Mouse (Mus musculus) testis, adult 2 months (tissue): Measurements from ENCODE around the gene Doxl2. TPM values are rescaled to one million over a fixed set of nuclear protein-coding genes. Genes with fewer than 3 reads are reported as not detected.

ENCODE experiments used
- H3K27ac ChIP-seq: fragments of 200-500 bp; 2 replicates; pipeline ENCODE4 v1.5.1; 2012; ENCODE audit warnings: low read depth, low read length; ENCODE audit not compliant: control insufficient read depth, insufficient read depth
- H3K27me3 ChIP-seq: fragments of 200-500 bp; 2 replicates; pipeline ENCODE4 v1.6.1; 2012; ENCODE audit warnings: mild to moderate bottlenecking, low read length, moderate library complexity; ENCODE audit not compliant: control insufficient read depth, insufficient read depth
- H3K36me3 ChIP-seq: fragments of 200-500 bp; 2 replicates; pipeline ENCODE4 v1.6.1; 2012; ENCODE audit warnings: mild to moderate bottlenecking, low read length; ENCODE audit not compliant: control insufficient read depth, insufficient read depth
- H3K4me1 ChIP-seq: fragments of 200-500 bp; 2 replicates; pipeline ENCODE4 v1.6.1; 2012; ENCODE audit warnings: low read length; ENCODE audit not compliant: control insufficient read depth, insufficient read depth
- H3K4me3 ChIP-seq: fragments of 200-500 bp; 2 replicates; pipeline ENCODE4 v1.5.1; 2012; ENCODE audit warnings: low read depth, mild to moderate bottlenecking, low read length, moderate library complexity, mixed read lengths; ENCODE audit not compliant: control insufficient read depth
- CTCF ChIP-seq: fragments of 200-500 bp; IDR thresholded peaks from 2 replicates; pipeline ENCODE4 v1.5.1; 2012; ENCODE audit warnings: low read depth, mild to moderate bottlenecking, inconsistent platforms, low read length, moderate library complexity; ENCODE audit not compliant: control insufficient read depth, insufficient read depth, insufficient replicate concordance
- POLR2A ChIP-seq: fragments of 200-500 bp; IDR thresholded peaks from 2 replicates; pipeline ENCODE4 v1.6.1; 2012; ENCODE audit warnings: low read depth, mild to moderate bottlenecking, inconsistent platforms, low read length, moderate library complexity; ENCODE audit not compliant: control insufficient read depth
- polyA plus RNA-seq: library from polyadenylated mRNA; depleted of rRNA; stranded (reverse); fragments of >200 nt; gene quantifications from 2 replicates; pipeline ENCODE4 v1.2.3, GENCODE M21; 2012; rRNA removed

The Doxl2 gene
- not detected in 2 replicates for polyA plus RNA-seq

DNA sequence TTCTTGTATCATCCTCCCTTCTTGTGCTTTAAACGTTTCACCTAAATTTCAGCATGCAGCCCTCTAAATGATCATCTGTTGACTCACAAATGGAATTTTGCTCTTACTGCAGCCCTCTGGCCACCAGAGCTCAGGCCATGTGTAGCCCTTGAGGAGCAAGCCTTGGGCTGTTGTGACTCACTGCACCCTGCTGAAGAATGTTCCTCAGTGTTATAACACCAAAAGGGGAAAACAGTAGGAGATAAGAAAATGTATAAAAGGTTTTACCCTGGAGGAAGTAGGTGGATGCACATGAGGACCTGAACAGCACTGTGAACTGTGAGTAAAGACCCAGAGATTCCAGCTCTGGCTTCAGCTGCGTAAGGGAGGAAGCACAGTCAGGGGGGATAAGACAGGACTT is at the start of gene Doxl2:
Gene Doxl2, plus strand, starts transcription at position 301 of the 400 bp plus-strand sequence.
- Histone ChIP-seq H3K27me3 (no peaks in the 10 kb centered on the region), H3K27ac (no peak within 1 kb of the TSS), H3K4me1 (no peaks in the 10 kb centered on the region), H3K4me3 (no peak within 1 kb of the TSS), H3K36me3 (no peaks in the 10 kb centered on the region)
- TF ChIP-seq POLR2A (no peak), CTCF (no peak)

DNA sequence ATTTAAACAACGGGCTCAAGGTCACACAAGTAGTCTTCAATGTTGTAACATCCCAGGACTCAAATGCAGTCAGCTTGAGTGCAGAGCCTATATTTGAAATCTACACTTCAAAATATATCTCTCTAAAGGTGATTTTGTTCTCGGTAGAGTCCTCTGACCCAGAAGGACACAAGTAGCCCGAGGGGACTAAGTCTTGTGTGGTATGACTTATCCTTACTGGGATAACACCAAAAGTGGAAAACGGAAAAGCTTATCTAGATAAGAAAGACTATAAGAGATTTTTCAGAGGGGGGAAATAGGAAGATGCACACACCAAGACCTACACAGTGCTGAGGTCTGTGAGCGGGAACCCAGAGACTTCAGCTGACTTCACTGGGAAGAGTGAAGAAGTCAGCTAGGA is 45.2 kb upstream of the Doxl2 start, which contains the start of gene 1600015I10Rik:
Gene 1600015I10Rik, plus strand, starts transcription at position 301 of the 400 bp plus-strand sequence.
- TF ChIP-seq CTCF: no peak
- Histone ChIP-seq H3K4me3 (no peak within 1 kb of the TSS), H3K36me3 (no peaks in the 10 kb centered on the region), H3K27me3 (no peaks in the 10 kb centered on the region), H3K27ac (no peak within 1 kb of the TSS), H3K4me1 (no peaks in the 10 kb centered on the region)

DNA sequence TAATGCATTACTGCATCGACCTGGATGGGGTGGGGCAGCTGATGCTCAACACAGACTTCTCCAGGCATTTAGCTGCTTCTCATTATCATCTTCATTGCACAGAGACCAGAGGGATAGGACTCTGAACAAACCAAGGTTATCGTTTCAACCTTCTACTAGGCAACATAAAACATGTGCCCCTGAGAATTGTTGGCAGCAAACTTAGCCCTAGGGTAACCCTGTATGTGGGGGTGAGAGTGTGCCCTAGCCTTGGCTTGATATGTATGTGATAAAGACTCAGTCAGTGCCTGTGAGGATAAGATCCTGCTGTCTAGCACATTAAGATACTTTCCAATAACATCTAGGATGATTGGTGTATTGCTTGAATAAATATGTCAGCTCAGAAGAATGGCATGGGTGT is 25.2 kb upstream of the Doxl2 start:
- Histone ChIP-seq H3K36me3 (no peaks in the 10 kb centered on the region), H3K4me3 (no peak overlapping the region), H3K27me3 (no peaks in the 10 kb centered on the region), H3K27ac (no peak overlapping the region), H3K4me1 (no peaks in the 10 kb centered on the region)
- TF ChIP-seq CTCF: no peak
- no peak for TF ChIP-seq POLR2A

DNA sequence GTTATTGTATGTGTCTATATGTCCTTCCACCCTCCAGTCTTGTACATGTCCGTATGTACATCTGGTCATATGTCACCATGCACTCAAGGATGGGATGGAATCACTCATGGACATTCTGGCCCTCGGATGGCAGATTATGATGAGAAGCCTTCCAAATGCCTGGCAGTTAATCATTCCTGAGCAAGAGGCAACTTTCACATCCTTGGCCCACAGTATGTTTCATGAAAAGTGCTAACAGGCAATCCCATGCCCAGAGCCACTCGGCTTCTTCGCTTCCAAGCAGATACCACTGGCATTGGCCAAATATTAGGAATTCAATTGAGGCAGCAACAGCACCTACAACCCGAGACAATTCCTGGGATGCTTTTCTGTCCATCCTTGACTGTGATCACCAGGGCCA is 24.1 kb upstream of the Doxl2 start:
- no peaks in the 10 kb centered on the region for H3K36me3 ChIP-seq
- no peak overlapping the region for H3K4me3 ChIP-seq
- H3K27ac ChIP-seq: no peak overlapping the region
- H3K4me1 ChIP-seq: no peaks in the 10 kb centered on the region
- TF ChIP-seq CTCF (no peak), POLR2A (no peak)
- no peaks in the 10 kb centered on the region for H3K27me3 ChIP-seq

- Histone ChIP-seq H3K4me1 (no peaks in the 10 kb centered on the region), H3K36me3 (no peaks in the 10 kb centered on the region), H3K4me3 (no peak overlapping the region), H3K27me3 (no peaks in the 10 kb centered on the region), H3K27ac (no peak overlapping the region)
- TF ChIP-seq POLR2A (no peak), CTCF (no peak)
Observed at GRCm38 (mm10) chr6:48951630-48952029, 23.1 kb upstream of the Doxl2 start.

- no peak overlapping the region; the same call in 1 of the 2 replicates for H3K27ac ChIP-seq
- TF ChIP-seq POLR2A (no peak), CTCF (no peak)
- no peak overlapping the region for H3K4me3 ChIP-seq
Observed at GRCm38 (mm10) chr6:48953220-48953619, 21.5 kb upstream of the Doxl2 start.

DNA sequence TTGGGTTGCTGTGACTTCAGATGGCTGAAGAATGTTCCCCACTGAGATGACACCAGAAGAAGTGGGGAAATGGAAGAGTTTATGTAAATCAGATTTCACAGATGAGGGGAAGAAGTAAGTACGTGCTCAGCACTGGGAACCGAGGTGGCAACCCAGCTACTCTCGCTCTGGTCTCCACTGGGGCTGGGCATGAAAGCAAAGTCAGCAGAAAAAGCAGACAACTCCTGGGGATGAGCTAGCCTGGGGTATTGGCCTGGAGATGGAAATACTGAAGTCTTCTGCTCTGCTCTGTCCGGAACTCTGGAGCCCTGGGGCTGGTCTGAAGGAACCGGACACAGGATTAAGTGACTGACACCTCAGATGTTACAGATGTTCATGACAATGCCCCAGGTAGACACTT is 20.6 kb upstream of the Doxl2 start:
- H3K4me1 ChIP-seq: no peaks in the 10 kb centered on the region
- H3K4me3 ChIP-seq: no peak overlapping the region
- H3K27ac ChIP-seq: no peak overlapping the region
- no peaks in the 10 kb centered on the region for H3K27me3 ChIP-seq
- TF ChIP-seq POLR2A (no peak), CTCF (no peak)
- no peaks in the 10 kb centered on the region for H3K36me3 ChIP-seq

More at GRCm38 (mm10) chr6:48953220-48953619, 21.5 kb upstream of the Doxl2 start:
- Histone ChIP-seq H3K36me3 (no peaks in the 10 kb centered on the region), H3K27me3 (no peaks in the 10 kb centered on the region), H3K4me1 (no peaks in the 10 kb centered on the region)

- Histone ChIP-seq H3K27ac (no peak overlapping the region), H3K4me3 (no peak overlapping the region), H3K27me3 (no peaks in the 10 kb centered on the region), H3K36me3 (no peaks in the 10 kb centered on the region), H3K4me1 (no peaks in the 10 kb centered on the region)
- TF ChIP-seq POLR2A (no peak), CTCF (no peak)
Observed at GRCm38 (mm10) chr6:48954946-48955345, 19.8 kb upstream of the Doxl2 start.
